Mouse (Mus musculus): ENCODE results near the gene Vegfb. TPM values are rescaled to one million over a fixed set of nuclear protein-coding genes. Genes with fewer than 3 reads are reported as not detected.

Vegfb gene
- polyA plus RNA-seq, 1 experiment from 2014 or later: 34.9 TPM

GRCm38 (mm10) chr19:6987904-6988285 is 444 bp upstream of the Vegfb start:
- Histone ChIP-seq H3K9ac (peak overlapping the region; percentile 82), H3K9me3 (no peaks in the 10 kb centered on the region), H3K27ac (peak overlapping the region; percentile 76), H3K4me3 (peak overlapping the region; percentile 57), H3K4me1 (replicated peaks) (peaks cover 36% of the 10 kb centered on the region), H3K4me2 (peak overlapping the region; percentile 93), H3K36me3 (peaks cover 21% of the 10 kb centered on the region), H3K27me3 (no peaks in the 10 kb centered on the region)
- 3% methylated on average over 8 of the region's 8 CpGs for WGBS
- no peak for ATAC-seq (ENCODE audit: low FRiP score)

- WGBS: 84% methylated on average over 10 of the region's 10 CpGs
- Histone ChIP-seq H3K36me3 (peaks cover 29% of the 10 kb centered on the region), H3K27ac (0 out of 2 replicates have a peak overlapping the region, but pooled peaks have one; percentile 76), H3K4me2 (peak overlapping the region; percentile 93), H3K27me3 (no peaks in the 10 kb centered on the region), H3K9me3 (no peaks in the 10 kb centered on the region), H3K4me1 (replicated peaks) (peaks cover 26% of the 10 kb centered on the region), H3K9ac (peak overlapping the region; percentile 82; the same call in 1 of the 2 replicates), H3K4me3 (peak overlapping the region; percentile 57; the same call in 1 of the 2 replicates)
- no peak for ATAC-seq (ENCODE audit: low FRiP score)
Observed at GRCm38 (mm10) chr19:6985951-6986708, 1.3 kb downstream of the Vegfb start.

GRCm38 (mm10) chr19:6985300-6985699 is 2.2 kb downstream of the Vegfb start:
- Histone ChIP-seq H3K4me1 (replicated peaks) (peaks cover 31% of the 10 kb centered on the region), H3K36me3 (peaks cover 29% of the 10 kb centered on the region), H3K9me3 (no peaks in the 10 kb centered on the region), H3K27me3 (no peaks in the 10 kb centered on the region), H3K9ac (no peak overlapping the region; the same call in 1 of the 2 replicates), H3K4me3 (no peak overlapping the region), H3K4me2 (no peak overlapping the region), H3K27ac (no peak overlapping the region)
- no peak for ATAC-seq (ENCODE audit: low FRiP score)
- WGBS: 90% methylated on average over 19 of the region's 19 CpGs

- WGBS: 27% methylated on average over 5 of the region's 5 CpGs
Observed at GRCm38 (mm10) chr19:6983621-6984020, 3.8 kb downstream of the Vegfb start.

GRCm38 (mm10) chr19:6981465-6981864 is 6.0 kb downstream of the Vegfb start:
- Histone ChIP-seq H3K4me3 (0 out of 2 replicates have a peak overlapping the region, but pooled peaks have one; percentile 67), H3K9me3 (no peaks in the 10 kb centered on the region), H3K4me1 (replicated peaks) (peaks cover 47% of the 10 kb centered on the region), H3K9ac (no peak overlapping the region), H3K27me3 (no peaks in the 10 kb centered on the region), H3K36me3 (peaks cover 48% of the 10 kb centered on the region), H3K27ac (no peak overlapping the region), H3K4me2 (no peak overlapping the region)
- WGBS: 92% methylated on average over 4 of the region's 4 CpGs
- ATAC-seq (ENCODE audit: low FRiP score): no peak

More at GRCm38 (mm10) chr19:6983621-6984020, 3.8 kb downstream of the Vegfb start:
- H3K27me3 ChIP-seq: no peaks in the 10 kb centered on the region
- no peak overlapping the region for H3K4me2 ChIP-seq
- peaks cover 29% of the 10 kb centered on the region for H3K36me3 ChIP-seq
- H3K4me1 ChIP-seq (replicated peaks): peaks cover 43% of the 10 kb centered on the region
- H3K9ac ChIP-seq: no peak overlapping the region
- no peak overlapping the region for H3K4me3 ChIP-seq
- no peaks in the 10 kb centered on the region for H3K9me3 ChIP-seq
- ATAC-seq (ENCODE audit: low FRiP score): no peak
- H3K27ac ChIP-seq: no peak overlapping the region

- peak within 1 kb of the TSS; percentile 95 for H3K4me2 ChIP-seq
- ATAC-seq (ENCODE audit: low FRiP score): peak; percentile 90
- no peaks in the 10 kb centered on the region for H3K27me3 ChIP-seq
- H3K4me1 ChIP-seq (replicated peaks): peaks cover 49% of the 10 kb centered on the region
- WGBS: 3% methylated on average over 38 of the region's 38 CpGs
- peak within 1 kb of the TSS; percentile 97 for H3K27ac ChIP-seq
- peaks cover 48% of the 10 kb centered on the region for H3K36me3 ChIP-seq
- H3K4me3 ChIP-seq: peak within 1 kb of the TSS; percentile 67
- H3K9me3 ChIP-seq: no peaks in the 10 kb centered on the region
- H3K9ac ChIP-seq: peak within 1 kb of the TSS; percentile 85
Observed at GRCm38 (mm10) chr19:6980381-6981093, 6.9 kb downstream of the Vegfb start, which contains the start of gene Fkbp2. Fkbp2 (minus strand) TSS chr19:6980501.

- Histone ChIP-seq H3K27me3 (no peaks in the 10 kb centered on the region), H3K4me3 (peak overlapping the region; percentile 67), H3K4me2 (peak overlapping the region; percentile 95), H3K4me1 (replicated peaks) (peaks cover 49% of the 10 kb centered on the region), H3K27ac (peak overlapping the region; percentile 97), H3K36me3 (peaks cover 40% of the 10 kb centered on the region), H3K9ac (peak overlapping the region; percentile 85), H3K9me3 (no peaks in the 10 kb centered on the region)
- WGBS: under 1% methylated on average over 59 of the region's 59 CpGs
- peak; percentile 87 for ATAC-seq (ENCODE audit: low FRiP score)
Observed at GRCm38 (mm10) chr19:6979486-6980380, 7.7 kb downstream of the Vegfb start.

- Histone ChIP-seq H3K4me3 (peak overlapping the region; percentile 67), H3K27me3 (no peaks in the 10 kb centered on the region), H3K4me2 (peak overlapping the region; percentile 95), H3K9ac (peak overlapping the region; percentile 85), H3K27ac (peak overlapping the region; percentile 97), H3K9me3 (no peaks in the 10 kb centered on the region), H3K4me1 (replicated peaks) (peaks cover 50% of the 10 kb centered on the region), H3K36me3 (peaks cover 36% of the 10 kb centered on the region)
- 8% methylated on average over 11 of the region's 11 CpGs for WGBS
- ATAC-seq (ENCODE audit: low FRiP score): no peak
Observed at GRCm38 (mm10) chr19:6979001-6979479, 8.4 kb downstream of the Vegfb start.

- Histone ChIP-seq H3K4me2 (peak overlapping the region; percentile 95), H3K36me3 (peaks cover 32% of the 10 kb centered on the region), H3K9ac (peak overlapping the region; percentile 85), H3K4me3 (peak overlapping the region; percentile 67), H3K9me3 (no peaks in the 10 kb centered on the region), H3K27me3 (no peaks in the 10 kb centered on the region), H3K4me1 (replicated peaks) (peaks cover 55% of the 10 kb centered on the region), H3K27ac (peak overlapping the region; percentile 97; the same call in 1 of the 2 replicates)
- ATAC-seq (ENCODE audit: low FRiP score): no peak
- 44% methylated on average over 3 of the region's 3 CpGs for WGBS
Observed at GRCm38 (mm10) chr19:6978639-6978974, 8.8 kb downstream of the Vegfb start.

- Histone ChIP-seq H3K9me3 (no peaks in the 10 kb centered on the region), H3K36me3 (peaks cover 28% of the 10 kb centered on the region), H3K27ac (peak overlapping the region; percentile 97), H3K27me3 (no peaks in the 10 kb centered on the region), H3K9ac (peak overlapping the region; percentile 85), H3K4me2 (peak overlapping the region; percentile 95), H3K4me1 (replicated peaks) (peaks cover 56% of the 10 kb centered on the region), H3K4me3 (peak overlapping the region; percentile 67)
- no peak for ATAC-seq (ENCODE audit: low FRiP score)
- WGBS: 84% methylated on average over 13 of the region's 13 CpGs
Observed at GRCm38 (mm10) chr19:6977759-6978638, 9.5 kb downstream of the Vegfb start.

All from hindbrain, embryonic 13.5 days (tissue).